Mouse (Mus musculus) mouse trophoblast stem cell (cell line): ENCODE results near the gene Tnfsf13b.

Experiments
- in situ Hi-C, 2 experiments: fragments of 300-500 bp; cut with MseI, MboI; formaldehyde crosslinking; loops; 2 replicates in 1 of 2; 3 replicates in 1 of 2; pipeline ENCODE4 v1.15.1; 2025

Gene Tnfsf13b

DNA sequence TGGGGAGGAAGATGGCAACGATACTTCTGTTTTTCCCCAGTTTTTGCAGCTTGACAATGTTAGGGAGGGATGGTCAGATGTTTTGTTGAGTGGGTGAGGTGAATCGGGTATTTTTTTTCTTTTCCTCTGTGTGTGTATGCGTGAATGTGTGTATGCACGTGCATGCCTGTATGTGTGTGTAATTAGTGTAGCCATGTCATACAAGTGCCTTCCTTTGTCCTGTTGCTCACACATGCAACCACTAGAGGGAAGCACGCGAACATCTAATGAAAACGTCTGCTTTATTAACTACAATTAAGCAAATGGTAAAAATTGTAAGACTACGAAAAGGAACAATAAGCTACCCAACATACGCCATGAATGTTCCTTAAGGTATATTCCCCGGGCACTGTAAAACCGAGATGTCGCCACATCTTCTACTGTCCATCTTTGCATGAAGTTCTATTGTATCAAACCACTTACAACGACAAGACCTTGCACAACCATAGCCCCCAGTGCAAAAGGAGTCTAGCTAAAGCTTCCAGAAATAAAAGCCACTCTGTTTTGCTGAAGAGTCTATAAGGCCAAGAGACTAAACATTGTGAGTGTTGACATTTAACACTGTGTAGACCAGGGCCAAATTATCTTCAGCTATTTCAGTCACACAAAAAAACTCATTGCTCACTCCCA lies 37.7 kb downstream of the Tnfsf13b start:
- in situ Hi-C loops = loop anchor here in 1 of 2 experiments (5.0 kb wide), 1 partner anchor 358 kb away; no protein-coding TSS in a partner anchor

DNA sequence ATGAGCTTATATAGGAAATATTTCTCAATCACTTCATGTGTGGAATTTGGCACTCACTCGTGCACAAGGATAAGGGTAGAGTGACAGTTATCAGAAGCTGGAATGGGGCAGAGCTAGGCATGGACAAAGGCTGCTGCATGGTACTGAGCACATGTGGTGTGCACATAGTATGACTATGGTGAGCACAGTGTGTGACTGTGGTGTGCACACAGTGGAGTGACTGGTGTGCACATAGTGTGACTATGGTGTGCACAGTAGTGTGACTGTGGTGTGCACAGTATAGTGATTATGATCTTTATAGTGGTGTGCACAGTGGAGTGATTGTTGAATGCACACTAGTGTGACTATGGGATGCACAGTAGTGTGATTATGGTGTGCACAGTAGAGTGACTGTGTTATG lies 39.5 kb downstream of the Tnfsf13b start:
- in situ Hi-C loops = loop anchor here in 1 of 2 experiments (5.0 kb wide), 1 partner anchor 357 kb away; no protein-coding TSS in a partner anchor

DNA sequence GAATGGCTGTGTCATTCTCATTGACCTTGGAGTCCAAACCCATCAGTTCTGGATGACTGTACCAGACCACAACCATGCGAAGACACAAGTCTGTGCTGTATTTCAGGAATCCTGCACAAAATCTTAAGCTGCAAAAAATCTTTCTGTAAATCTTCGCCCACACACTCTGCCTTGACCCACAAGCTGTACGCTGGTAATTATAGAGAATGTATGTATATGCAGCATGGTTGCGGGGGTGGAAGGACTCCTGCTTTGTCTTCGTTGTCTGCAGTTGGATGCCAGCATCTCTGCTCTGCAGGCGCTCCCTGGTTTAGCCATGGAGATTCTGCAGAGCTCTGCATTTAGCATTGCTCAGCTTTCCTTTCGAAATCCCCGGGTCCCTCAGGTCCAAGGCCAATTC lies 42.9 kb downstream of the Tnfsf13b start:
- in situ Hi-C loops = loop anchor here in 1 of 2 experiments (5.0 kb wide), 1 partner anchor 353 kb away; no protein-coding TSS in a partner anchor

DNA sequence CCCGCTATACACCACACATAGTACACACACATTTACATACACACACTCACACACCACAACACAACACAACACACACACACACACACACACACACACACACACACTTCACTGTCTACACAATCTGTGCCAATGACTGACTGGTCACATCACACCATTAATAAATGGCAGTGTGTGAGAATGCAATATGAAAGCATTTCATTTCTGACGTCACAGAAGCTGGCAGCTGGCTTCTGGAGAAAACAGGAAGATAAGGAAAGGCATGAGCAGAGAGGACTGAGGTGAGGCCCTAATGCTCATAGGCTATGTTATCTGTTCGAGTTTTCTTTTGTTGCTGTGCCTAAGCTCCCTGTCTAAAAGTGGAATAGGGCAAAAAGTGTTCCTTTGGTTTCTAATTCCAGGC lies 45.3 kb downstream of the Tnfsf13b start:
- in situ Hi-C loops = no loop called here

DNA sequence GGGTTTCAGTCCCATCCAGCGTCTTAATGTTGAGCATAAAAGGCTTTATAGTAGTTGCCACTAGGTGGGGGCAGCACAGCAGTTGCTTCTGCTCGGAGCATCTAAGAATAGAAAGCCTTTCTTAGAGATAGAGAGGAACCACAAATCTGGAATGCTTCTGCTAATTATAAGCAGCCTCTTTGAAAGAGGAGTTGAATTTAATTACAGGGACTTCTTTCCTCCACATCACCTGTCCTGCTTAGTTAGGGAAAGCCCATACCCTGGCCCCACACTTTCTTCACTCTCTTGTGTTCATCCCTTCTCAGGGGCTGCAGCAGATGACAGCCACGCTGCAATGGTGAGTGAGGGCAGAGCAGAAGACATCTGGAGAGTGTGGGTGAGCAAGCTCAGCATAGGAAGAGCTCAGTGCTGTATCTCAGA lies 47.3 kb downstream of the Tnfsf13b start:
- in situ Hi-C loops = no loop called here

DNA sequence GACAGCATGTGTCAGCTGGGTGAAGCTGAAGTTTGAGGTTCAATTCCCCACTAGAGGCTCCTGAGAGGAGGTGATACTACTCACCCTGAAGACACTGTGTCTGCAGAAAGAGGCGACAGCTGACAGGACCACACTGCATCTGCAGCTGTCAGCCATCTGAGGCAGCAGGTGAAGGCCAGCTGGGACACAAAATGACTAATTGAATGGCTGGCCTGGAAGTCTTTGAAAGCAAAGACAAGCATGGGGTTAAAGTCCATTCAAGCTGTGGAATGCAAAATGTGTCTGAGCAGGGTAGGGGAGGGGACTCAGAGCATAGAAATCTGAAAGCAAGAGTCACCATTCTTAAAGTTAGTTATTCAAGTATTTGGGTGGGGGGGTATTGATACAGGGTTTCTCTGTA lies 54.7 kb downstream of the Tnfsf13b start:
- in situ Hi-C loops = no loop called here

DNA sequence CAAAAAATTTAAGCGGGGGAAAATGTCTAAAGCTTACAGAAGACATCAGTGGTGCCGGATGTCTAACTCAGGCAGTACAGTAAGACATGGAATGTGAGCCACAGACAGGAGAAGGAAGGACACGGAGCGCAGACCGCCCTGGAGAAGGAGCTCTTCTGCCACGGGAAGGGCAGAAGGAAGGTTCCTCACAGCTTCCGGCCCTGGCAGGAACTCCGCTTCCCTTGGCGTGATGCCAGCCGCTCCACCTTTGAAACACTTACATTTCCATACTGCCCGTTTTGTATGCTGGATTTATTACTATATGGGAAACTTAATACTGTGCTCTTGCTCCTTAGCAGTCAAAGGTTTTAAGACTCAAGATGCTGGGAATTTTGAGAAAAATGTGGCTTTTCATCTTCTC lies 60.6 kb downstream of the Tnfsf13b start:
- in situ Hi-C loops = no loop called here

DNA sequence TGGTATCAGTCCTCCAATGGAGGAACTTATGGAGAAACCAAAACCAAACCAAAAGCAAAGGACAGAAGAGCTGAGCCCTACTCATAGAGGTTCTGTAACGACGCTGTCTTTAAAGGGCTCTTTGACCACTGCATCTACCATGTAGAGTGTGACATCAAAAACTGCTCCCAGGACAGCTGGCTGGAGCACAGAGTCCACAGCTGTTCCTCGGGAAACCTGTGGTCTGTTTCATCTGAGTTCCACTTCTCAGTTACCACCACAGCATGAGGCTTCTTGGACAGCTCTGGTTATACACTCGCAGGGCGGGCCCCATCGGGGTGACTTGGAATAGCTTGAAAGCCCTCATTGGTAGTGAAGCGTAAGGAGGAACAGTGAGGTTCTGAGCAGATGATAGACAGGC lies 61.5 kb downstream of the Tnfsf13b start:
- in situ Hi-C loops = no loop called here

GRCm38 (mm10) chr8:10072347-10072746 lies 66.1 kb downstream of the Tnfsf13b start:
- in situ Hi-C loops = no loop called here
